Mouse (Mus musculus) liver (tissue): Measurements from ENCODE around the gene Tnrc6b.
A peak's percentile ranks its signal among the peaks of the same experiment; 100 is the strongest.

Experiments
- DNase-seq: peaks from one replicate; pipeline ENCODE4 v3.0.0-alpha.2; 2020; ENCODE audit warnings: mixed read lengths

Gene Tnrc6b

GRCm38 (mm10) chr15:80710608-80711363 is at the start of gene Tnrc6b:
Tnrc6b (plus strand) TSS chr15:80711313.
- peak; percentile 98 for DNase-seq

- DNase-seq: no peak
These were observed 46.7 kb upstream of the Tnrc6b start for GRCm38 (mm10) chr15:80664444-80664843.

- peak; percentile 21 for DNase-seq
These were observed 39.5 kb upstream of the Tnrc6b start, which contains the start of gene Fam83f for GRCm38 (mm10) chr15:80671295-80672252. Fam83f (plus strand) TSS chr15:80671847.

- DNase-seq: no peak
These were observed 38.3 kb upstream of the Tnrc6b start for GRCm38 (mm10) chr15:80672810-80673209.

GRCm38 (mm10) chr15:80673337-80674095 is 37.6 kb upstream of the Tnrc6b start:
- no peak for DNase-seq

- no peak for DNase-seq
These were observed 36.4 kb upstream of the Tnrc6b start for GRCm38 (mm10) chr15:80674700-80675099.

- DNase-seq: no peak
These were observed 31.4 kb upstream of the Tnrc6b start for GRCm38 (mm10) chr15:80679515-80680215.

- DNase-seq: no peak
These were observed 30.6 kb upstream of the Tnrc6b start for GRCm38 (mm10) chr15:80680347-80681030.

- no peak for DNase-seq
These were observed 29.6 kb upstream of the Tnrc6b start for GRCm38 (mm10) chr15:80681466-80681881.

- DNase-seq: no peak
These were observed 28.8 kb upstream of the Tnrc6b start for GRCm38 (mm10) chr15:80682343-80682742.

GRCm38 (mm10) chr15:80683151-80683550 is 28.0 kb upstream of the Tnrc6b start:
- DNase-seq: no peak

- no peak for DNase-seq
These were observed 27.1 kb upstream of the Tnrc6b start for GRCm38 (mm10) chr15:80683990-80684389.

- no peak for DNase-seq
These were observed 26.1 kb upstream of the Tnrc6b start for GRCm38 (mm10) chr15:80684786-80685602.

- DNase-seq: no peak
These were observed 25.6 kb upstream of the Tnrc6b start for GRCm38 (mm10) chr15:80685603-80685895.

- no peak for DNase-seq
These were observed 22.6 kb upstream of the Tnrc6b start for GRCm38 (mm10) chr15:80688536-80688935.

- no peak for DNase-seq
These were observed 17.6 kb upstream of the Tnrc6b start for GRCm38 (mm10) chr15:80693492-80693891.

GRCm38 (mm10) chr15:80694125-80694910 is 16.8 kb upstream of the Tnrc6b start:
- DNase-seq: peak; percentile 57

GRCm38 (mm10) chr15:80697564-80697963 is 13.5 kb upstream of the Tnrc6b start:
- no peak for DNase-seq

GRCm38 (mm10) chr15:80701481-80702257 is 9.4 kb upstream of the Tnrc6b start:
- no peak for DNase-seq
